Mouse (Mus musculus) heart, embryonic 15.5 days (tissue): Measurements from ENCODE around the gene Nme1. TPM values are rescaled to one million over a fixed set of nuclear protein-coding genes. Genes with fewer than 3 reads are reported as not detected.

Source experiments
- ATAC-seq: fragments of 200-750 bp; cut with Nextera tagmentation; replicated peaks from 2 replicates; pipeline ENCODE4 v1.8.0; 2017; ENCODE audit warnings: low read depth, moderate TSS enrichment; ENCODE audit not compliant: insufficient number of reproducible peaks, insufficient read depth, low FRiP score
- H3K27ac ChIP-seq: fragments of 300-500 bp; sonication (generic); 2 replicates; pipeline ENCODE4 v1.5.1; 2015; ENCODE audit warnings: mild to moderate bottlenecking, inconsistent platforms
- H3K27me3 ChIP-seq: fragments of 300-500 bp; sonication (generic); 2 replicates; pipeline ENCODE4 v1.6.1; 2015; ENCODE audit warnings: inconsistent platforms
- H3K36me3 ChIP-seq: fragments of 300-500 bp; sonication (generic); 2 replicates; pipeline ENCODE4 v1.6.1; 2015; ENCODE audit warnings: mild to moderate bottlenecking, inconsistent platforms
- H3K4me1 ChIP-seq: fragments of 300-500 bp; sonication (generic); replicated peaks from 2 replicates; pipeline ENCODE4 v1.6.1; 2015; ENCODE audit warnings: inconsistent platforms
- H3K4me2 ChIP-seq: fragments of 300-500 bp; sonication (generic); 2 replicates; pipeline ENCODE4 v1.6.1; 2015; ENCODE audit warnings: inconsistent platforms, mild to moderate bottlenecking, moderate library complexity
- H3K4me3 ChIP-seq: fragments of 300-500 bp; sonication (generic); 2 replicates; pipeline ENCODE4 v1.5.1; 2015; ENCODE audit warnings: mild to moderate bottlenecking, inconsistent platforms
- H3K9ac ChIP-seq: fragments of 300-500 bp; sonication (generic); 2 replicates; pipeline ENCODE4 v1.6.1; 2015; ENCODE audit warnings: mild to moderate bottlenecking, inconsistent platforms
- H3K9me3 ChIP-seq: fragments of 300-500 bp; sonication (generic); replicated peaks from 2 replicates; pipeline ENCODE4 v1.6.1; 2016; ENCODE audit warnings: inconsistent platforms
- WGBS: fragments of 180-500 bp; shearing (Covaris S2); methylation state at CpG from one replicate; pipeline ENCODE4 v1.1.7; 2015; ENCODE audit warnings: mixed read lengths; 5-methylcytosine and 5-hydroxymethylcytosine counted together
- polyA plus RNA-seq: library from polyadenylated mRNA; unstranded; fragments of >200 nt; fragmentation: Nextera tagmentation; extraction: Ambion mirVana; gene quantifications from 2 replicates; pipeline ENCODE4 v1.2.1, GENCODE M21; 2015

The Nme1 gene
- 69.6 and 74.1 TPM in 2 replicates for polyA plus RNA-seq

DNA sequence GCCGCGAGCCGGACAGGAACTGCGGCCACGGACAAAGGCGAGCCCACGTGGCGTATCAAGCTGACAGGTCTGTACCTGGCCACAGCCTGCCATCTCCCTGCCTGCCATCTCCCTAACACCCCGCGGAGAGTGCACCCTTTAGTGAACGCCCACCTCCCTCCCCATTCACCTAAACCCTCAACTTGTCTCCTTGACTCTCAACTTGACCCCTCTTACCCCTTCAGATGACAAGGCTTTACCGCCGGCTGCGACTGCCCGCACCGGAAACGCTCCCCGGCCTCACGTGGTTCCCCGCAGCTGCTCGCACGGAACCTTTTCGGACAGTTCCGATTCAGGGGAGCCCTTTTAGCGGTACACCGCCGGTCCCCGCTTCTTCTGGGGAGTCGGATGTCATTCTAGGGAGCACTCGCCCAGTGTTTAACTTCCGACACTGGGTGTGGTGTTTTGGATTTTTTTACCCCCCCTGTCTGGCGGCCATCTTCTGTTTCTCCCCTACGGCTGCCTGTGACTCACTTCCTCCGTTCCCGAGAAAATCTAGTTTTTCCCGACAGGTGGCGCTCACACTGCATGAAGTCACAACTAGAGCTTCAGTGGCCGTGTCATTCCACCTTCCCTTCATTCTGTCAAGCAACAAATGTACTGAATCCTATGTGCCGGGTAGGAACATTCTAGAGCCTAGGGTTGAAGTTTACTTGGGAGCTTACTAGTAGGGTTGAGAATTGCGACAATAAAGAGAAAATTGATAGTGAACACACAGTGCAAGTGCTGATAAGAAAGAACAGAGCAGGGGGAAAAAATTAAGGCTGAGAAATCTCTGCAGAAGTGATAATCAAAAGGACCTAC lies at the start of gene Nme1, which contains the start of gene Gm20390:
TSS of gene Nme1 (minus strand) at position 517 of the 843 bp plus-strand sequence.
TSS of gene Gm20390 (minus strand) at position 289 of the 843 bp plus-strand sequence.
- peak; percentile 96 for ATAC-seq
- WGBS, result under 1% methylated on average over 40 of the region's 40 CpGs
- peak within 1 kb of the TSS; percentile 70 for H3K9ac ChIP-seq
- peak within 1 kb of the TSS; percentile 78 for H3K27ac ChIP-seq
- H3K36me3 ChIP-seq, result peaks cover 23% of the 10 kb centered on the region
- peak within 1 kb of the TSS; percentile 77 for H3K4me2 ChIP-seq
- no peaks in the 10 kb centered on the region for H3K27me3 ChIP-seq
- no peaks in the 10 kb centered on the region for H3K9me3 ChIP-seq
- H3K4me3 ChIP-seq, result peak within 1 kb of the TSS; percentile 85
- peaks cover 15% of the 10 kb centered on the region for H3K4me1 ChIP-seq

DNA sequence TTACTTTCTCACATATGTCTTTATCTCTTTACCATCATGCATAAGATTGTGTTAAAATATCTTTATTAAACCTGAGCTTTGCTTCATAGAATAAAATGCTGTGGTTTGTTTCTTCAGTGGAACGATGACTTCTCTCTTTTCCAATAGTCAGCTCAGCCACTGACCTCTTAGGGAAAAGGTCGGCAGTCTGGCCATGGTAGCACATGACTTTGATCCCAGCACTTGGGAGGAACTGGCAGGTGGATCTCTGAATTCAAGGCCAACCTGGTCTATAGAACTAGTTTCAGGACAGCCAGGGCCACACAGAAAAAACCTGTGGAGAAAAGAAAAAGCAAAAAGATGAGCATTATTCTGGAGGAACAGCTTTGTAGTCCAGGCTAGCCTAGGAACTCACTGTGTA lies 35.0 kb upstream of the Nme1 start:
- Histone ChIP-seq H3K36me3 (no peaks in the 10 kb centered on the region), H3K4me3 (no peak overlapping the region), H3K4me2 (no peak overlapping the region), H3K27me3 (no peaks in the 10 kb centered on the region), H3K9ac (no peak overlapping the region), H3K9me3 (no peaks in the 10 kb centered on the region), H3K4me1 (peaks cover 4% of the 10 kb centered on the region; the same call in 1 of the 2 replicates), H3K27ac (no peak overlapping the region)
- 86% methylated on average over 2 of the region's 2 CpGs for WGBS
- ATAC-seq, result no peak

DNA sequence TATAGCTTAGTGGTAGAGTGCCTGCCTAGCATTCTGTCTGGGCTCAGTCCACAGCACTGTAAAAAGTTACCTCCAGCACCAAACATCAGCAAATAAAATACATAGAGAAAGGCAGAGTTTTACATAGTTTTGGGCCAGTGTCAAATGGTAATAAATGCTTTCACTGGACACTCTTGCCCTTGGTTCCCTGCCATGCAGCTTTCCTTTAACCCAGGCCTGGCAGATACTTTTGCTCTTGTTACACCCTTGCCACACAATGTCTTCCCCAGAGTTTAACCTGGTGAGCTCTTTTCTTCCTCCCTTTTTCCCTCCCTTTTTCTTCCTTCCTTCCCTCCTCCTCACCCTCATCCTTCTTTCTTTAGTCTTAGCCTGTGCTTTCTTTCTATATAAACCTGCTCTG lies 31.0 kb upstream of the Nme1 start:
- H3K27ac ChIP-seq, result no peak overlapping the region
- ATAC-seq, result no peak
- H3K9me3 ChIP-seq, result no peaks in the 10 kb centered on the region
- no peak overlapping the region for H3K4me3 ChIP-seq
- H3K9ac ChIP-seq, result no peak overlapping the region
- H3K36me3 ChIP-seq, result no peaks in the 10 kb centered on the region
- peaks cover 22% of the 10 kb centered on the region for H3K4me1 ChIP-seq
- no peak overlapping the region for H3K4me2 ChIP-seq
- H3K27me3 ChIP-seq, result no peaks in the 10 kb centered on the region

- ATAC-seq, result no peak
- Histone ChIP-seq H3K27me3 (no peaks in the 10 kb centered on the region), H3K4me1 (peaks cover 23% of the 10 kb centered on the region), H3K9me3 (no peaks in the 10 kb centered on the region), H3K9ac (peak overlapping the region; percentile 95), H3K4me3 (peak overlapping the region; percentile 96), H3K36me3 (no peaks in the 10 kb centered on the region), H3K4me2 (peak overlapping the region; percentile 79), H3K27ac (peak overlapping the region; percentile 98)
- 28% methylated on average over 13 of the region's 13 CpGs for WGBS
Measured at GRCm38 (mm10) chr11:93997141-93997775, 28.9 kb upstream of the Nme1 start.

- no peaks in the 10 kb centered on the region for H3K9me3 ChIP-seq
- WGBS, result under 1% methylated on average over 58 of the region's 58 CpGs
- no peaks in the 10 kb centered on the region for H3K36me3 ChIP-seq
- H3K9ac ChIP-seq, result peak overlapping the region; percentile 95
- H3K4me2 ChIP-seq, result peak overlapping the region; percentile 79
- H3K27me3 ChIP-seq, result no peaks in the 10 kb centered on the region
- peak overlapping the region; percentile 98 for H3K27ac ChIP-seq
- ATAC-seq, result no peak; the same call in none of the 2 replicates
- H3K4me1 ChIP-seq, result peaks cover 23% of the 10 kb centered on the region
- peak overlapping the region; percentile 96 for H3K4me3 ChIP-seq
Measured at GRCm38 (mm10) chr11:93996306-93997140, 28.2 kb upstream of the Nme1 start.

- H3K4me2 ChIP-seq, result peak within 1 kb of the TSS; percentile 79
Measured at GRCm38 (mm10) chr11:93995720-93996305, 27.5 kb upstream of the Nme1 start, which contains the start of gene Spag9. Spag9 (plus strand) TSS chr11:93996091.

GRCm38 (mm10) chr11:93995111-93995719 lies 26.9 kb upstream of the Nme1 start:
- WGBS, result 4% methylated on average over 15 of the region's 15 CpGs

More at GRCm38 (mm10) chr11:93995720-93996305, 27.5 kb upstream of the Nme1 start, which contains the start of gene Spag9:
- peak within 1 kb of the TSS; percentile 96 for H3K4me3 ChIP-seq
- peak within 1 kb of the TSS; percentile 98 for H3K27ac ChIP-seq
- H3K36me3 ChIP-seq, result no peaks in the 10 kb centered on the region
- H3K9ac ChIP-seq, result peak within 1 kb of the TSS; percentile 95
- under 1% methylated on average over 47 of the region's 70 CpGs for WGBS
- no peaks in the 10 kb centered on the region for H3K27me3 ChIP-seq
- H3K4me1 ChIP-seq, result peaks cover 23% of the 10 kb centered on the region
- ATAC-seq, result peak; percentile 92
- no peaks in the 10 kb centered on the region for H3K9me3 ChIP-seq

GRCm38 (mm10) chr11:93994531-93994930 lies 26.2 kb upstream of the Nme1 start:
- peaks cover 23% of the 10 kb centered on the region for H3K4me1 ChIP-seq
- 42% methylated on average over 5 of the region's 5 CpGs for WGBS
- H3K9me3 ChIP-seq, result no peaks in the 10 kb centered on the region
- H3K27me3 ChIP-seq, result no peaks in the 10 kb centered on the region
- peak overlapping the region; percentile 96 for H3K4me3 ChIP-seq
- peak overlapping the region; percentile 98 for H3K27ac ChIP-seq
- ATAC-seq, result no peak
- no peaks in the 10 kb centered on the region for H3K36me3 ChIP-seq
- peak overlapping the region; percentile 79 for H3K4me2 ChIP-seq
- peak overlapping the region; percentile 73 for H3K9ac ChIP-seq

More at GRCm38 (mm10) chr11:93995111-93995719, 26.9 kb upstream of the Nme1 start:
- Histone ChIP-seq H3K9me3 (no peaks in the 10 kb centered on the region), H3K4me3 (peak overlapping the region; percentile 96), H3K4me2 (peak overlapping the region; percentile 79), H3K27me3 (no peaks in the 10 kb centered on the region), H3K36me3 (no peaks in the 10 kb centered on the region), H3K9ac (peak overlapping the region; percentile 73), H3K4me1 (peaks cover 23% of the 10 kb centered on the region), H3K27ac (peak overlapping the region; percentile 98)
- ATAC-seq, result peak; percentile 60

DNA sequence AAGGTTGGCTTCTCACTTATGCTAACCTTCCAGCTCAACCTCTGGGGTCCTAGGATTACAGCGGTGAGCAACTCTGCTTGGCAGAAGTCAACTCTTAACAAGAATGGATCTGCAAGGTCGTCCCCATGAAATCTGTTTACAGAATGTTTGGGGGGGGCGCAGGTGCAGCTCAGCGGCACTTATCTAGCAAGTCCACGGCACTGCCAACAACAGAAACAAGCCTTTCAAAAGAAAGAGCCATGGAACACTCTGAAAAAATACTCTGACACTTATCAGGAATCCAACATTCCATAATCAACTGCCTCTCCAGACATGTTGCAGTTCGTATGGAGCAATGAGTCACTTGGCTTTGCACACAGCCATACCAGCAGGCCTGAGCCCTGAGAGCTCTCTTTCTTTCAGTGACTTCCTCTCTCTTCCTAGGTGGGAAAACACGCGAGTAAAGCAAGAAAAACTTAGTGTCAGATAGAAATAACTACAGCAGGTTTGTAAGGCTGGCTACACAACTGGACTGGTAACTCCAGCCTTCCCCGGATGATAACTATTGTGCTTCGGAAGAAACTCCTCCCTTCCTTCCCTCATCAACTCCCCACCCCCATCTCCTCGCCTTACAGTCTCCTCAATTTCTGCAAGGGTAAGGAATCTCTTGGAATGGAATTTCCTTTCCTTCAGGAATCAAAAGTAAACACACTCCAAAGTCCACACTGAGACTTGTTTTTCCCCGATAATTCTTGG lies 20.2 kb upstream of the Nme1 start:
- no peaks in the 10 kb centered on the region for H3K36me3 ChIP-seq
- no peaks in the 10 kb centered on the region for H3K27me3 ChIP-seq
- H3K4me2 ChIP-seq, result peak overlapping the region; percentile 8
- peak; percentile 68 for ATAC-seq
- H3K4me1 ChIP-seq, result peaks cover 18% of the 10 kb centered on the region
- no peak overlapping the region for H3K9ac ChIP-seq
- WGBS, result 36% methylated on average over 12 of the region's 12 CpGs
- no peaks in the 10 kb centered on the region for H3K9me3 ChIP-seq
- no peak overlapping the region for H3K4me3 ChIP-seq
- H3K27ac ChIP-seq, result peak overlapping the region; percentile 92
